Mouse (Mus musculus) cortical plate, adult 2 months (tissue): ENCODE measurements around the gene Slc35a3. TPM values are rescaled to one million over a fixed set of nuclear protein-coding genes. Genes with fewer than 3 reads are reported as not detected.
A peak's percentile ranks its signal among the peaks of the same experiment; 100 is the strongest.
"Not testable (repeated sequence)": the region's sequence is repeated elsewhere in the genome, so short reads cannot be mapped to it uniquely, and the experiment has no call there.

Experiments used
- H3K27ac ChIP-seq: fragments of 200-500 bp; 2 replicates; pipeline ENCODE4 v1.5.1; 2012; ENCODE audit warnings: low read length, control low read depth, inconsistent platforms; ENCODE audit not compliant: insufficient read depth
- H3K4me1 ChIP-seq: fragments of 200-500 bp; 2 replicates; pipeline ENCODE4 v1.6.1; 2011; ENCODE audit warnings: low read length; ENCODE audit not compliant: control insufficient read depth, insufficient read depth
- H3K4me3 ChIP-seq: fragments of 200-500 bp; 2 replicates; pipeline ENCODE4 v1.5.1; 2011; ENCODE audit warnings: mild to moderate bottlenecking, low read length, control low read depth; ENCODE audit not compliant: insufficient read depth
- CTCF ChIP-seq: fragments of 200-500 bp; IDR thresholded peaks from 2 replicates; pipeline ENCODE4 v1.5.1; 2011; ENCODE audit warnings: mild to moderate bottlenecking, control low read depth, low read length; ENCODE audit not compliant: insufficient read depth; ENCODE audit errors: extremely low read depth
- POLR2A ChIP-seq: fragments of 200-500 bp; IDR thresholded peaks from 2 replicates; pipeline ENCODE4 v1.6.1; 2011; ENCODE audit warnings: mild to moderate bottlenecking, low read length, control low read depth; ENCODE audit not compliant: insufficient read depth; ENCODE audit errors: extremely low read depth
- polyA plus RNA-seq: library from polyadenylated mRNA; depleted of rRNA; stranded (reverse); fragments of >200 nt; gene quantifications from 2 replicates; pipeline ENCODE4 v1.2.3, GENCODE M21; 2012; rRNA removed

The Slc35a3 gene
- 11.9 and 12.2 TPM in 2 replicates for polyA plus RNA-seq

DNA sequence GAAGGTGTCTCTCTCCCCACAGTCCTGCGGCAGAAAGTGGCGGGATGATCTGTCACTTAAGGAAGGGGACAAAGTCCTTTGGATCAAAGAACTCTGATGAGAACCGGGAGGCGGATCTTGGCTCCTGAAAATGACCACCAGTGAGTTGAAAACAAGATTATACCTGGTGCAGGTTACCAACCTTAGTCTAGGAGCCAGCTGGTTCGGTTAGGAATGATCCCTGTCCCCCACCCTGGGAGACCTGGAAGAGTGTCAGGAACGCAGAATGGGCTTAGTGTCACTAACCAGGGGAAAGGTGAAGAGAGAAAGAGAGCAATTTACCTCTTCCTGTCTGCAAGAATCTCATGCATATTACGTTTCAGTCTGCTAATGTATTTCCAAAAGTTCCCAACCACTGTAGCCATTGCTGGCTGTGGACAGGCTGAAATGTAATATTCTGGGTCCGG, at the start of gene Slc35a3:
TSS of gene Slc35a3 (minus strand) at position 396 of the 446 bp plus-strand sequence.
- no peak for TF ChIP-seq CTCF
- no peak for TF ChIP-seq POLR2A
- Histone ChIP-seq H3K4me1 (no peaks in the 10 kb centered on the region; the same call in 1 of the 2 replicates), H3K4me3 (peak within 1 kb of the TSS; percentile 99), H3K27ac (peak within 1 kb of the TSS; percentile 26; the same call in 1 of the 2 replicates)

DNA sequence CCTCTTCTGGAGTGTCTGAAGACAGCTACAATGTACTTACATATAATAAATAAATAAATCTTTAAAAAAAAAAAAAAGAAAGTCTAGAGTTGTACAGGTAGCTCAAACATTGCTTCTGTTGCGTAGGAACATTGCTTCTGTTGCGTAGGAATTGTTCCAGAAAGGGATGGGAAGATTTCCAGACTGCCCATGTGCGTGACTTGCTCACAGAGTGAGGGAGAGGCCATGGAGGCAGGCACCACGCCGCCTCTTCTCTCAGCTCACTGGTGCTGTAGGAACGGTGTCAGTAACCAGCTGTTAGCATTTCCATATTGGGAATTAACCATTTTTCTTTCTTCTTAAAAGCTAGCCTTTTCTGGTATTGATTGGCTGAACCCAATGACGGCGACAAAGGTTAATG, 40.2 kb upstream of the Slc35a3 start:
- H3K27ac ChIP-seq, result no peak overlapping the region
- TF ChIP-seq CTCF (no peak), POLR2A (no peak)
- H3K4me1 ChIP-seq, result no peaks in the 10 kb centered on the region
- H3K4me3 ChIP-seq, result no peak overlapping the region

DNA sequence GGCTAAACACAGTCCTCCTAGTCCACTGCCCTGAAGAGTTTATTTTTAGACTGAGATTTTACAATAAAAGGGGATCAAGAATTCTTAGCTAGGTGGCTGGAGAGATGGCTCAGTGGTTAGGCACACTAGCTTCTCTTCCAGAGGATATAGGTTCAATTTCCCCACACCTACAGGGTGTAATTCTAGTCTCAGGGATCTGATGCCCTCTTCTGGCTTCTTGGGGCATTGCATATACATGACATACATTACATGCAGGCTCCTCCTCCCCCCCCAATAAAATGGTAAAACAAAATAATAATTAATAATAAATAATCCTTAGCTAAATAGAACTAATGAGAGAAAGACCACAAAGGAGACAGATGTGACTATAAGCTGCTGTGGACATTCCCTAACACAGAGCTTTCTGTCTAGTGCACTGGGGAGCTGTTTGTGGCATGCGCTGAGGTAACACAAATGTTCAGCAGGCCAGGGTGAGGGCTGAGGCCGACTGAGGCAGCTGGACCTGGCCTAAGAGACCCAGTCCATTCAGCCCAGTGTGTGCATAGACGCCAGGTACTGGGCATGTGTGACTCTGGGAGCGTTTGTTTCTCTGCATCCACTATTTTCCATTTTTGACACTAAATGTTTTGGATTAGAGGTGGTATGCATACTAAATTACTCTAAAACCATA, 38.7 kb upstream of the Slc35a3 start:
- TF ChIP-seq POLR2A (no peak), CTCF (peak; percentile 39; the same call in 1 of the 2 replicates)
- Histone ChIP-seq H3K4me1 (no peaks in the 10 kb centered on the region), H3K27ac (no peak overlapping the region), H3K4me3 (no peak overlapping the region)

DNA sequence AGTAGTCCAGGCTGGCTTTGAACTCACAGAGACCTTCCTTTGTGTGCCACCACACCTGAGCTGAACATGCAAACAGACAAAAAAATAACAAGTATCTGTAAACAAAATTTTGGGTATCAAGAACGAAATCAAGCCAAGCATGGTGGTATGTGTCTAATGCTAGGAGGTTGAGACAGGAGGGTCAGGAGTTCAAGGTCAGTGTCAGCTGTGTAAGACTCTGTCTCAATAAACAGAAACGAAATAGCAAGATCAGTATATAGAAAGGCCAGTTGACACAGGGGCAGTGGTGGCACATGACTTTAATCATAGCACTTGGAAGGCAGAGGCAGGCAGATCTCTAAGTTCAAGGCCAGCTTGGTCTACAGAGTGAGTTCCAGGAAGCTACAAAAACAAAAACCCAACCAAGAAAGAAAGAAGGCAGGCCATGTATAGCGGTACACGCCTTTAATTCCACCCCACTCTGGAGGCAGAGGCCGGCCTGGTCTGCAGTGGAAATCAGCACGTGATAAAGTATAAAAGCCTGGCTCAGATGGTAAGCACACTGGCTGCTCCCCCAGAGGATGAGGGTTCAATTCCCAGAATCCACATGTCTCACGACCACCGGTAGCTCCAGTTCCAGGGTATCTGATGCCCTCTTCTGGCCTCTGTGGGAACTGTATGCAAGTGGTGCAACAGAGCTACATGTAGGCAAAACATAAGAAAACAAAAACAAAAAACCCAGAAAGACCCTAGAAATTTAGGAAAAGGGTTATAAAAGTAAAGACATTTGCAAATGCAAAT, 36.0 kb upstream of the Slc35a3 start:
- no peak overlapping the region for H3K4me3 ChIP-seq
- no peaks in the 10 kb centered on the region for H3K4me1 ChIP-seq
- no peak overlapping the region for H3K27ac ChIP-seq
- peak; percentile 64 for TF ChIP-seq CTCF
- no peak for TF ChIP-seq POLR2A

DNA sequence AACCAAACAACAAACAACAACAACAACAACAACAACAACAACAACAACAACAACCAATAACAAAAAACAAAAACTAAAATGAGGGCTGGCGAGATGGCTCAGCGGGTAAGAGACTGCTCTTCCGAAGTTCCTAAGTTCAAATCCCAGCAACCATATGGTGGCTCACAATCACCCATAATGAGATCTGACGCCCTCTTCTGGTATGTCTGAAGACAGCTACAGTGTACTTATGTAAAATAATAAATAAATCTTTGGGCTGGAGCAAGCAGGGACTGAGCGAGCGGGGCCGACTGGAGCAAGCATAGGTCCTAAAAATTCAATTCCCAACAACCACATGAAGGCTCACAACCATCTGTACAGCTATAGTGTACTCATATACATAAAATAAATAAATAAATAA, 35.0 kb upstream of the Slc35a3 start:
- not testable (repeated sequence) for H3K4me3 ChIP-seq, H3K4me1 ChIP-seq, H3K27ac ChIP-seq

DNA sequence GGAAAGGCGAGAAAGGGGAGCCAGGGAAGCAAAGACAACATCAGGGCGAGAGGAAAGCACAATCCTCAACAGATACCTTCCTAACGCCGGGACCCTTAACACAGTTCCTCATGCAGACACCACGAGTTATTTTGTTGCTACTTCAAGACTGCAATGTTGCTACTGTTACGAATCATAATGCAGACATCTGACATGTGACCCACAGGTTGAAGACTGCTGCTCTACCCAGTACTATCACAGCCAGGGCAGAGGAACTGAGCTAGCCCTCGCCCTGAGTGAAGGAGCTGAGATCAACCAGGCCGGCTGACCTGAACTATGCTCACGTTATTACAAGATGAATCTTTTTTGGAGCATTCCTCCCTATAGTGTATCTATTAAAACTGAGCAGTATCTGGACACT, 28.3 kb upstream of the Slc35a3 start:
- H3K27ac ChIP-seq, result no peak overlapping the region
- no peaks in the 10 kb centered on the region for H3K4me1 ChIP-seq
- no peak for TF ChIP-seq CTCF
- TF ChIP-seq POLR2A, result no peak
- no peak overlapping the region for H3K4me3 ChIP-seq

DNA sequence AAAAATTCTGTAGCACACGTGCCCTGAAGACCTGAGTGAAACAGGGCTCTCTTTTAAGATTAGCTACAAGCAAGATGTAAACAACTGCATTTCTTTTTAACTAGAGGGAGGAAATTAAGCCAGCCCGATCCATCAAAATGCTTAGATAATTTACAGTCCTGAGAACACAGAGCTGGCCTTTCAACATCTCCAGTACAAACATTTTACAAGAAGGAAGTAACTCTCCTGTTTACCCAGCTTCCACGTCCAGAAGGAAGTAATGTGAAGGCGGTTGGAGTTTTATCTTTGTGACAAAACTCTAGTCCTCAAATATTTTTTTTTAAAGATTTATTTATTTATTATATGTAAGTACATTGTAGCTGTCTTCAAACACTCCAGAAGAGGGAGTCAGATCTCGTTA, 27.5 kb upstream of the Slc35a3 start:
- no peaks in the 10 kb centered on the region for H3K4me1 ChIP-seq
- no peak for TF ChIP-seq POLR2A
- no peak for TF ChIP-seq CTCF
- no peak overlapping the region for H3K4me3 ChIP-seq
- no peak overlapping the region for H3K27ac ChIP-seq

DNA sequence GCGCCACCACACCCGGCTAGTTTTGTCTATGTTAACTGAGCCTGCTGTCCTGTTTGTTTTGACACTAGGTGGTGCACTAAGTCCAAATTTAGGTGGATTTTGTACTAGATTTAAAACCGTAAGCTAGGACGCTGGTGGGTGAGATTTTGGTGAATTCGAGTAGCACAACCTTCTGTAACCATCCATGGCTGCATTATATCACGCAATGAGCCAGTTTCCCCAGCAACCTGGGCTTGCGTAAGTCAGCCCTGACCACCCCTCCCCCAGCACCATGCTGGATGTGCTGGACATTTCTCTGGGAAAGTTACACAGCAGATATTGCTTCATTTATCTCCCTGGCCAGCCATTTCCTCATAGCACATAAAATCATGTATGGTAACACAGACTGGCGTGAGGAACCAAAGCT, 24.7 kb upstream of the Slc35a3 start:
- TF ChIP-seq POLR2A, result no peak
- no peak for TF ChIP-seq CTCF
- Histone ChIP-seq H3K4me1 (no peaks in the 10 kb centered on the region), H3K4me3 (no peak overlapping the region), H3K27ac (no peak overlapping the region)

DNA sequence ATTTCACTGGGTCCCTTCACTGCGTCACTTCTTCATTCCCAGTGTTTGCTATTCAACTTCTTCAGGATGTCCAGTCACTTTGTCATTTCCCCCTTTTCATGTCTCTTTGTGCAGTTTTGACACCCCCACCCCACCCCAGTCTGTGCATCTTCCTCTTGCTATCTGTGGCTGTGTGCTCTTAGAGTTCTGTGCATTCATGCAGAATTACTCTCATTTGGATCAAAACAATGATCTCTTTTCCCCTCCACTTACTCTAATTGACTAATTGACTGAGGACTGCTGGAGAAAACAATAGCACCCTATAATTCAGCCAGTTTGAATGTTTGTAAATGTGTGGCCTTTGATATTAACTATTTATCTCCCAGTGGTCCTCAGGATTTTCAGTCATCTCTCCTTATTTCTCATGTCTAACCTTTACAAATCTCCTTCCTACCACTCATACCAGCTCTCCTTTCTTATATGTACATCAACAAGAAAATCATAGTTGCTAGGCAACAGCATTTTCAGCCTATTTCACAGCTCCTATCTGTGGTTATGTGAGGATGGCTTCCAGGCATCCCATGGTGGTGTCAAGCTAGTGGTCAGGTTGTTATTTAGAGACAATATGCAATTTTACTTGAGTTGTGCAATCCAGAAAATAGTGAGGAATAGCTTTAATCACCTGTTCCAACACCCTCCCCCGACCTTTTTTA, 17.0 kb upstream of the Slc35a3 start:
- Histone ChIP-seq H3K27ac (no peak overlapping the region), H3K4me3 (no peak overlapping the region), H3K4me1 (no peaks in the 10 kb centered on the region)
- TF ChIP-seq CTCF (no peak), POLR2A (no peak)
